8 mouse cellular contexts compared by ENCODE assay signal in the genomic region with DNA sequence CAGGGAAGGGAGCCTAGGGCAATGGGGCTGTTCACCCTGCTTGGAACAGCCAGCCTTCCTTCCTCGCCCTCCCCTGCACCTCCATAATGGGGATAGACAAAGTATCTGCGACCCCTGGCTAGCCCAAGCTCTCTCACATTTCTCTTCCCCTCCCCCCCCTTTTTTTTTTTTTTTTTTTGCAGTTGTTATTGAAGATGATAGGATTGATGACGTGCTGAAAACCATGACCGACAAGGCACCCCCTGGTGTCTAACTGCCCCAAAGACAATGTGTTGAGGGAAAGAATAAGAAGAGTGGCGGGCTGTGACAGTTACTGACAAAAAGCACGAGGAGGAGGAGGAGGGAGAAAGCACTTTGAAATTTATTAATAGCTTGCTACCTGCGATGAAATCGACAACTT. TPM values are rescaled to one million over a fixed set of nuclear protein-coding genes. Genes with fewer than 3 reads are reported as not detected.
DNase-seq lines count a peak whose midpoint lies in the region; ATAC-seq and TF ChIP-seq lines count a peak whose summit lies in the region.

No protein-coding gene starts in this region.

- H3K27ac ChIP-seq in testis, adult 2 months (ENCODE audit: control insufficient read depth, insufficient read depth, low read depth, low read length), result no peak overlapping the region
- no peak overlapping the region for H3K27ac ChIP-seq in liver, embryonic 12.5 days

- DNase-seq in embryo, embryonic 10.5 days (ENCODE audit: low spot score), result peak; percentile 42
- no peak for DNase-seq in embryo, embryonic 11 days
- DNase-seq in testis, postnatal 10 days (ENCODE audit: low spot score), result no peak
- DNase-seq in thymus, postnatal 4 days, result no peak
- no peak for DNase-seq in ovary, postnatal 10 days (ENCODE audit: low spot score)
- no peak for DNase-seq in spleen, postnatal 14 days (ENCODE audit: low spot score in 2 of 2)

- no peak for TF ChIP-seq POLR2A in testis, adult 2 months (IDR thresholded peaks at IDR 0.05; ENCODE audit: control insufficient read depth, low read depth, low read length)

- TF ChIP-seq CTCF in testis, adult 2 months (IDR thresholded peaks at IDR 0.05; ENCODE audit: control insufficient read depth, insufficient read depth, insufficient replicate concordance, low read depth, low read length), result no peak

- 3% methylated on average over 8 of the region's 8 CpGs for WGBS in liver, embryonic 12.5 days (ENCODE audit: insufficient replicate concordance)

- H3K36me3 ChIP-seq in testis, adult 2 months (ENCODE audit: control insufficient read depth, insufficient read depth, low read length), result no peaks in the 10 kb centered on the region
- no peaks in the 10 kb centered on the region for H3K36me3 ChIP-seq in liver, embryonic 12.5 days

- H3K4me1 ChIP-seq in testis, adult 2 months (ENCODE audit: control insufficient read depth, insufficient read depth, low read length), result peaks cover 26% of the 10 kb centered on the region
- H3K4me1 ChIP-seq in liver, embryonic 12.5 days, result peaks cover 19% of the 10 kb centered on the region

- ATAC-seq in liver, embryonic 12.5 days, result no peak

- H3K9me3 ChIP-seq in liver, embryonic 12.5 days (replicated peaks), result no peaks in the 10 kb centered on the region

- peak overlapping the region; percentile 71 for H3K4me2 ChIP-seq in liver, embryonic 12.5 days

- H3K9ac ChIP-seq in liver, embryonic 12.5 days, result no peak overlapping the region

- H3K27me3 ChIP-seq in testis, adult 2 months (ENCODE audit: control insufficient read depth, insufficient read depth, low read length), result no peaks in the 10 kb centered on the region
- peaks cover 98% of the 10 kb centered on the region for H3K27me3 ChIP-seq in liver, embryonic 12.5 days (replicated peaks)

- H3K4me3 ChIP-seq in testis, adult 2 months (ENCODE audit: control insufficient read depth, low read depth, low read length), result peak overlapping the region; percentile 87
- peak overlapping the region; percentile 62 for H3K4me3 ChIP-seq in liver, embryonic 12.5 days

RNA-seq across cellular contexts. Expression of a gene that starts 2.4 kb away (rescaled TPM):
- polyA plus RNA-seq in testis, adult 2 months (2012; rRNA removed), result 34.4 and 38.9 TPM in 2 replicates
- polyA plus RNA-seq in liver, embryonic 12.5 days (2016; fragmentation: Nextera tagmentation; extraction: Ambion mirVana), result 1.3 and 1.4 TPM in 2 replicates

RNA-seq across cellular contexts. Expression of a gene that starts 22.1 kb away (rescaled TPM):
- 54.2 and 74.1 TPM in 2 replicates for polyA plus RNA-seq in testis, adult 2 months (2012; rRNA removed)
- 9.4 and 10.2 TPM in 2 replicates for polyA plus RNA-seq in liver, embryonic 12.5 days (2016; fragmentation: Nextera tagmentation; extraction: Ambion mirVana)

Comparison
In these comparisons a context has a peak if more than half of its experiments do, and no peak if none do; other contexts are left out.
1. RNA of a gene that starts 2.4 kb away (polyA plus RNA-seq): 34.4 to 38.9 TPM in testis, adult 2 months; 1.3 to 1.4 TPM in liver, embryonic 12.5 days; every median in the first group is over 10 times any median in the second.